Mouse (Mus musculus) small intestine, adult 2 months (tissue): ENCODE results near the gene Ap2a1. TPM values are rescaled to one million over a fixed set of nuclear protein-coding genes. Genes with fewer than 3 reads are reported as not detected.

Source experiments
- H3K27ac ChIP-seq: fragments of 200-500 bp; 2 replicates; pipeline ENCODE4 v1.5.1; 2012; ENCODE audit warnings: low read depth, low read length, control low read depth, inconsistent platforms; ENCODE audit not compliant: insufficient read depth
- H3K27me3 ChIP-seq: fragments of 200-500 bp; 2 replicates; pipeline ENCODE4 v1.6.1; 2012; ENCODE audit warnings: mild to moderate bottlenecking, moderate library complexity, low read length, inconsistent platforms; ENCODE audit not compliant: control insufficient read depth, insufficient read depth
- H3K36me3 ChIP-seq: fragments of 200-500 bp; 2 replicates; pipeline ENCODE4 v1.6.1; 2012; ENCODE audit warnings: mild to moderate bottlenecking, low read length, control low read depth, inconsistent platforms; ENCODE audit not compliant: control insufficient read depth, insufficient read depth
- H3K4me1 ChIP-seq: fragments of 200-500 bp; 2 replicates; pipeline ENCODE4 v1.6.1; 2012; ENCODE audit warnings: low read length, inconsistent platforms, mixed read lengths; ENCODE audit not compliant: control insufficient read depth, insufficient read depth, insufficient read length
- H3K4me3 ChIP-seq: fragments of 200-500 bp; 2 replicates; pipeline ENCODE4 v1.5.1; 2012; ENCODE audit warnings: low read depth, mild to moderate bottlenecking, control low read depth, inconsistent platforms, low read length, moderate library complexity
- CTCF ChIP-seq: fragments of 200-500 bp; IDR thresholded peaks from 2 replicates; pipeline ENCODE4 v1.5.1; 2012; ENCODE audit warnings: low read depth, mild to moderate bottlenecking, control low read depth, inconsistent platforms, low read length, moderate library complexity, mixed read lengths; ENCODE audit not compliant: insufficient replicate concordance, insufficient read length; ENCODE audit errors: extremely low read depth
- POLR2A ChIP-seq: fragments of 200-500 bp; IDR thresholded peaks from 2 replicates; pipeline ENCODE4 v1.6.1; 2012; ENCODE audit warnings: low read depth, mild to moderate bottlenecking, control low read depth, inconsistent platforms, low read length, moderate library complexity
- WGBS: fragments of 180-500 bp; shearing (Covaris S2); methylation state at CpG from one replicate; pipeline ENCODE4 v1.1.7; 2018; 5-methylcytosine and 5-hydroxymethylcytosine counted together
- polyA plus RNA-seq: library from polyadenylated mRNA; depleted of rRNA; stranded (reverse); fragments of >200 nt; gene quantifications from 2 replicates; pipeline ENCODE4 v1.2.3, GENCODE M21; 2012

Gene Ap2a1
- polyA plus RNA-seq, 1 experiment = 85.2 TPM

DNA sequence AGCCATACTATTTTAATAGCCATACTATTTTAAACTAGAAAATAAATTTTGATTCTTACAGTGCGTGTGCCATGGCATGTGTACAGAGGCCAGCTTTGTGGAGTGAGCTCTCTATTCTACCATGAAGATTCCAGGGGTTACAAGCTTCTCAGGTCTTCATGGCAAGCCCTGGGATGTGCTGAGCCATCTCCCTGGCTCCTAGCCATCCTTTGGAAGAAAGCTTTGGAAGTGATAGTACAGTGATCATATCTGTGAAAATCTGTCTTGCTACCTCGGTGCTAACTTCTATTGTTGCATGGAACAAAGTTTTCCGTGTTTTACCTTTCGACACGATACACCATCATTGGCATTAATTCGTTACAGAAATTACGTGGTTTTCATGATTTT is 34.1 kb downstream of the Ap2a1 start:
- H3K4me1 ChIP-seq = peaks cover 26% of the 10 kb centered on the region
- no peak overlapping the region for H3K27ac ChIP-seq
- 62% methylated on average over 7 of the region's 7 CpGs for WGBS
- no peak for TF ChIP-seq CTCF
- TF ChIP-seq POLR2A = no peak
- H3K4me3 ChIP-seq = no peak overlapping the region
- no peaks in the 10 kb centered on the region for H3K27me3 ChIP-seq
- peaks cover 3% of the 10 kb centered on the region; the same call in 1 of the 2 replicates for H3K36me3 ChIP-seq

DNA sequence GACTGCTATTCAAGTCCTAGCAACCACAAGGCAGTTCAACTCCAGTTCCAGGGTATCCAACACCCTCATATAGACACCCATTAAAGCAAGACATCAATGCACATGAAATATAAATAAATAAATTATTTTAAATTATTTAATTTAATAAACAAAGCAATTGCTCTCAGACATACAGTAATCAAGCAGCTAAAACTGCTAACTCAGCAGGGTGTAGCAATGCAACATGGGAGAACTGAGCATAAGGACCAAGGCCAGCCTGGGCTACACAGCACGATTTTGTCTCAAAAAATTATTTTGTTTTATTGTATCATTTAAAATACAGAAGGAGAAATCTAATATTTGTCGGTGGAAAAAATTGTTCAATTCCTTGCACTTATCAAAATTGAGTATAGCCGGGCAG is 35.1 kb downstream of the Ap2a1 start:
- Histone ChIP-seq H3K27me3 (no peaks in the 10 kb centered on the region), H3K27ac (no peak overlapping the region), H3K36me3 (peaks cover 3% of the 10 kb centered on the region), H3K4me3 (no peak overlapping the region), H3K4me1 (peaks cover 27% of the 10 kb centered on the region)
- no peak for TF ChIP-seq CTCF
- TF ChIP-seq POLR2A = no peak
- 85% methylated on average over 3 of the region's 3 CpGs for WGBS

DNA sequence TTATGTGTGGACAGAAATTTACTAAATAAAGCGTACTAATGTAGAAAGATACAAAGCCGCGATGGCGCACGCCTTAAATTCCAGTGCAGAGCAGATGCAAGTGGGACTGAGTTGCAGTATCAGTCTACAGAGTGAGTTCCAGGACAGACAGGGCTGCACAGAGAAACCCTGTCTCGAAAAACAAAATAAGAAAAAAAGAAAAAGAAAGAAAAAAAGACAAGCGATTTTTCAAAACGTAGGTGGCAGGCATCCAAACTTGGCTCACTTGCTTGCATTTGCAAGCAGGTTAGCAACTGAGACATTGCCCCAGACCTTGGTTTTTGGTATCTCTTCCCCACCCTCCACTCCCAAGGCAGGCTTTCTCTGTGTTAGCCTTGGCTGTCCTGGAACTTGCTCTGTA is 36.1 kb downstream of the Ap2a1 start:
- 24% methylated on average over 8 of the region's 8 CpGs for WGBS
- peaks cover 9% of the 10 kb centered on the region for H3K36me3 ChIP-seq
- TF ChIP-seq POLR2A = no peak
- TF ChIP-seq CTCF = no peak
- no peaks in the 10 kb centered on the region for H3K27me3 ChIP-seq
- H3K4me1 ChIP-seq = peaks cover 19% of the 10 kb centered on the region
- peak overlapping the region; percentile 19; the same call in 1 of the 2 replicates for H3K27ac ChIP-seq
- no peak overlapping the region for H3K4me3 ChIP-seq

DNA sequence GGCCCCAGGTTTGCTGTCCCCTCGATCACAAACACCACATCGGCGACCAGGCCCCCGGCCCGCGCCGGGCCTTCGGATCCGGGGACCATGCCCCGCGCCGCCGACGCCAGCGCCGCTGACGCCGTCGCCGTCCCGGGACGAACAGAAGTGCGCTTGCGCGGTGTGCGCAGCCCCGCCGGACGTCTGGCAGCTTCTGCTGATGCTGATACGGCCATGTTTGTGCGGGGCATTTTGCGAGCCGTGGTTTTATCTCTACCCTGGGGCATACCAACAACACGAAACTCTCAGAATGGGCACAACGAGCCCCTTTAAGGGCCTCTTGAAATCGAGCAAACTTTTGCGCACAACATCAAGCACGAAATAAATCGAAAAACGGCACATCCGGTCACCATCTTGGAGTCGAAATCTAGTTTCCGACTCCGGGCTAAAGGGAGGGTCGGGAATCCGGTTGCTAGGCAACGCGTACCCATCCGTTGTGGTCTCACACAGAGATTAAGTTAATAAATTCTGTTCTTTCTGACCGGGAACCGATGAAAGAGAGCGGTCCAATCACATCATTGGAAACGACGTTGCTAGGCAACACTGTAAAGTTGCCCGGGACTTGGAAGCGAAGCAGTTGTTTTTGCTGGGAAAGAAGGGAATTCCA is 36.9 kb downstream of the Ap2a1 start, which contains the start of gene Med25:
Gene Med25, minus strand, starts transcription at position 437 of the 646 bp plus-strand sequence.
- Histone ChIP-seq H3K4me1 (peaks cover 19% of the 10 kb centered on the region), H3K27ac (peak within 1 kb of the TSS; percentile 89), H3K4me3 (peak within 1 kb of the TSS; percentile 89), H3K36me3 (peaks cover 9% of the 10 kb centered on the region), H3K27me3 (no peaks in the 10 kb centered on the region)
- TF ChIP-seq POLR2A (peak; percentile 74), CTCF (no peak)
- WGBS = under 1% methylated on average over 56 of the region's 56 CpGs

DNA sequence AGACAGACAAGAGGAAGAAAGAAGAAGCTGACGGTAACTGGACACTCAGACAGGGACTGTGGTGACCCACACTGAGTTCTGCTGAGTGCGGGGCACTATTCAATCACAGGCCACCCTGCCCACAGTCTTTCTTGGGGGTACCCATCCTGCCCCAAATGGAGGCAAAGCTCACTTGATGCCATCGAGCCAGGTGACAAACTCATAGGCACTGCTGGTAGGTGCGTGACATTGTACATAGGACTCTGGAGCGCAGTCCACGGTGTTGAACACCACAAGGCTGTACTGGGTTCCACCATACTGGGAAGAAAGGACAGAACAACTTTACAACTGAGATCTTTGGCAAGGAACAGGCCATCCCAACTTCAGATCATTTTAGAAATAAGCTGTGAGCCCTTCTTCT is 37.7 kb downstream of the Ap2a1 start:
- H3K4me1 ChIP-seq = peaks cover 17% of the 10 kb centered on the region
- no peaks in the 10 kb centered on the region for H3K27me3 ChIP-seq
- peaks cover 9% of the 10 kb centered on the region for H3K36me3 ChIP-seq
- WGBS = 12% methylated on average over 6 of the region's 6 CpGs
- H3K27ac ChIP-seq = peak overlapping the region; percentile 33
- no peak for TF ChIP-seq POLR2A
- TF ChIP-seq CTCF = no peak
- peak overlapping the region; percentile 89 for H3K4me3 ChIP-seq

DNA sequence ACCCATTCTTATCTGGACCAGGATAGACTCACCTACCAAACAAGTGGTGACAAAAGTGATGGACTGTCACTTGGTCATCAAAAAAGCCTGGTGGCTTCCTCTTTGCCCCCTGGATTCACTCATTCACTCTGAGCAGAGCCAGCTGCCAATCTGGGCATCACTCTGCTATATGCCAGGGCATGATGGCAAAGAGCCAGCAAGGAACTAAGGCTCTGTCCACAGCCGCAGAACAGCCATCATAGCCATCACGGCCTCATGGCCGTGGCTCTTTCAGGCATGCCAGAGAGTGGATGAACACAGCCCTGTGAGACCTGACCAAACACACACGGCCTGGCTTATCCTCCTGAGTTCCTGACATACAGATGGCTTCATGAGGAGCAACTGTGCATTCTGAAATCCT is 38.6 kb downstream of the Ap2a1 start:
- WGBS = 22% methylated on average over 4 of the region's 4 CpGs
- no peak for TF ChIP-seq CTCF
- TF ChIP-seq POLR2A = no peak
- H3K4me3 ChIP-seq = peak overlapping the region; percentile 89; the same call in 1 of the 2 replicates
- H3K4me1 ChIP-seq = peaks cover 15% of the 10 kb centered on the region
- peaks cover 11% of the 10 kb centered on the region for H3K36me3 ChIP-seq
- H3K27ac ChIP-seq = no peak overlapping the region; the same call in 1 of the 2 replicates
- H3K27me3 ChIP-seq = no peaks in the 10 kb centered on the region

DNA sequence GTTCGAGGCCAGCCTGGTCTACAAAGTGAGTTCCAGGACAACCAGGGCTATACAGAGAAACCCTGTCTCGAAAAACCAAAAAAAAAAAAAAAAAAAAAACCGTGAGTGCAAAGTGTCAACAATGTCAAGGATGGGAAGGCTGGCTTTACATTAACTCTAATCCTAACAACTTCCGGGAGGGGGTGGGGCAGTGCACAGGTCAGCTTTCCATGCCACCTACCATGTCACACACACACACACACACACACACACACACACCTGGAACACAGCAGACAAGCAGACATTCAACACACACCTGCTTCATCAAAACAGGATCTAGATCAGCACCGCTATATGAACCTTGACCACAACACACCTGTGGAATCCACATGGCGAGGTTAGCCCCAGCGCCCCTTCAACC is 39.1 kb downstream of the Ap2a1 start:
- Histone ChIP-seq H3K4me3 (peak overlapping the region; percentile 17; the same call in 1 of the 2 replicates), H3K27ac (no peak overlapping the region), H3K4me1 (peaks cover 12% of the 10 kb centered on the region), H3K36me3 (peaks cover 15% of the 10 kb centered on the region), H3K27me3 (no peaks in the 10 kb centered on the region)
- no peak for TF ChIP-seq CTCF
- TF ChIP-seq POLR2A = no peak
- 36% methylated on average over 7 of the region's 7 CpGs for WGBS
